Mouse (Mus musculus) heart, adult 8-10 months (tissue): ENCODE results near the gene Cblc. TPM values are rescaled to one million over a fixed set of nuclear protein-coding genes. Genes with fewer than 3 reads are reported as not detected.
"Not testable (repeated sequence)": the region's sequence is repeated elsewhere in the genome, so short reads cannot be mapped to it uniquely, and the experiment has no call there.

ENCODE experiments used
- DNase-seq: peaks from one replicate; pipeline ENCODE4 v3.0.0; 2022; ENCODE audit warnings: low spot score
- total RNA-seq, 4 experiments: library from RNA; stranded (reverse); gene quantifications; 2 replicates each; pipeline ENCODE4 v1.2.4; 2022

The Cblc gene
- total RNA-seq, 4 experiments from 2014 or later = 0.37 to 0.76 TPM; not detected in 2

DNA sequence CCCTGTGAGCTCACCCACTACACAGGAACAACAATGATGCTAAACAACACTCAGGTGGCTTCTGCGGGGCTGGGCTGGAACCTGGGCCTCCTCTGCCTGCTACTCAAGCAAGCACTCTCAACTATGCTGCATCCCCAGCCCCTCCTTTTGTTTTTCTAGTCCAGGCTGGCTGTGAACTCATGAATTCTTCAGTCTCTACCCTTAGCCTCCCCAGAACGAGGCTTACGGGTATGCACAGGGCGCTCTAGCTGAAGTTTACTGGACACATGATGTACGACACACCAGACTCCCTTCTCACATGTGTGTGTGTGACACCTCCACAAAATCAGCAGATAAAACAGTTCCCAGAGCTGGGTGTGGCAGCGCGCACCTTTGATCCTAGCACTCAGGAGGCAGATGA lies 22.3 kb upstream of the Cblc start:
- no peak for DNase-seq

DNA sequence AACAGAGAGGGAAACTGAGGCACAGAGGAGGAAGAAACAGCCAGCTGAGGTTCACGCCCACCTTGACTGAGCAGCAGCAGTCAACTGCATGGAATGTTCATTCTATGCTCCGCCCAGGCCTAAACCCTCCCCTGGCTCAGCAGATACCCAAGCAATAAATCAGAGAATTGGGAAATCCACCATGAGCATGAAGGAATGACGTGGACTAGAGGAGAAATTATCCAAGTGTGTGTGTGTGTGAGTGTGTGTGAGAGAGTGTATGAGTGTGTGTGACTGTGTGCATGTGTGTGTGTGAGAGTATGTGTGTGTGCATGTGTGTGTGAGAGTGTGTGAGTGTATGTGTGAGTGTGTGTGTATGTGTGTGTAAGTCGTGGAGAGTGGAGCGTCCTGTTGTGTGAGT lies 21.8 kb upstream of the Cblc start:
- no peak for DNase-seq

DNA sequence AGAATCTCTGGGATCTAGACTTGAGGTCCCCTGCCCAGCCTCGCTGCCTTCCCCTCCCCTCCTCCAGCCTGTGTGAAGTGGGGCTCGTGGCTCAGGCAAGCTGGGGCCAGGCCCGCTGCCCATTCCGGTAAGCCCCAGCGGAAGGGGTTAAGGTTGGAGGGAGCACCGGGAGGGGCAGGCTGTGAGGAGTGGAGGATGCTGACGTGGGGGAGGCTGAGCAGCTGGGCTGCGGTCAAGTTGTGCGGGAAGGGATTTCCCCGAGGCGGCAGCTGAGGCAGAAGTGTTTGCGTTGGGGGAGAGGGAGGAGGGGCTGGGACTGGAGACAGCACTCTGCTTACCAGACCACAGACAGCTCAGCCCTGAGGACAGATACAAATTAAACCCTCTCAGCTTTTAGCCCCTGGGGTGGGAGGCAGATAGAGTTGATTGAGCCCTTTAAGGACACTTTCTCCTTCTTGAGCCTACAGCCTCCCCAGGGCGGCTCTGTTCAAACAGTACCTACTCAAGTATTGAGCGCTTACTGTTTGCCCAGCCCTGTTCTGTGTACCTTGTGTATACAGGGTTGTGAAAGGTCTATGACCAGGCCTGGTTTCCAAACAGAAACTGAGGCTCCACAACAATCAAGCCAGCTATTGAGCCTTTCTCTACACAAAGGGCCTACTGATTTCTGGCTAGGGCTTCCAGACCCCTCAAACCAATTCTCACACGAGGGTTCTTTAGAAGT lies 20.9 kb upstream of the Cblc start:
- DNase-seq = peak; percentile 68

DNA sequence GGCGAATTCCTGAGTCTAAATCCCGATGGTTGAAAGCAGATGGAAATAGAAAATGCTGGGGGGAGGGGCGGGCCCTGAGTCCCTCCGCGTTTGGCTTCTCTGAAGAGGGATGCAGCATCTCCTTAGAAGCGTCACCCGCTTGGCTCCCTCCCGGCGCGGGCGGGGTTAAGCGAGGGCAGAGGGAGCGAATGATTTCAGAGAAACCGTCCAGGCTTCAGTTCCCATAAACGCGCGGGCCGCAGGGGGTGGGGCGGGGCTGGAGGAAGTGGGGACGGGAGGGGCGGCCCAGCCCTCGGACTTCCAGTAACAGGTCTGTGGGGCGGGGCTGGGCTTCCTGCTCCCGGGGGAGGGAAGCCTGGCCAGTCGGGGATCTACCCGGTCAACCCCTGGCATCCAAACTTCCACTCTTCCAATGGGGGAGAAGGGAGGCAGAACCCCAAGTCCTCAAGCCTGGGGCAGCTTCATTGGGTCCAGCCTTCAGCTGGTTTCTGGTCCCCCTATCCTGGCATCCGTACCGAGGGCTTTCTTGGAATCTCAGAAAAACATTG lies 19.7 kb upstream of the Cblc start:
- peak; percentile 88 for DNase-seq

- DNase-seq = no peak
These were observed 19.0 kb upstream of the Cblc start for GRCm38 (mm10) chr7:19815296-19816223.

DNA sequence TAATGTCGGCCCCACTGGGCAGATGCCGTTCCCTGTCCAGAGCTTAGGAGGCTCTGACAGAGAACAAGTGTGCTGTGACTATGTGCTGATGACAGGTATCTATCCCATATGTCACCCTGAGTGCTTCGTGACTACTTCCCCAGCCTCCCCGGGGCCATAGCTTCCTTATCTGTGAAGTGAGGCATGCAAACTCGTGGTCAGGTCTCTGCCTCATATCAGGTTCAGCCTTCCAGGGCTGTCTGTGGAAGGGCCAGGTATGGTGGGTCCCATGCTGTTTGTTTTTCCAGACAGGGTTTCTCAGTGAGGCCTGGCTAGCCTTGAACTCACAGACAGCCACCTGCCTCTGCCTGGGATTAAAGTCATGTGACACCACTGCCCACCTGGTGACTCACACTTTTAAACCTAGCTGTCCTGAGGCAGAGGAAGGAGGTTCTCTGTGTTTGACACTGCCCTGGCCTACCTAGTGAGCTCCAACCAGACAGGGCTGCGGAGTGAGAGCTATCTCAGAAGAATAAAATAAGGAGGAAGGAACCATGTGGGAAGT lies 17.0 kb upstream of the Cblc start:
- no peak for DNase-seq

GRCm38 (mm10) chr7:19813161-19813560 lies 16.6 kb upstream of the Cblc start:
- DNase-seq = no peak

GRCm38 (mm10) chr7:19811114-19811513 lies 14.5 kb upstream of the Cblc start:
- DNase-seq = no peak

DNA sequence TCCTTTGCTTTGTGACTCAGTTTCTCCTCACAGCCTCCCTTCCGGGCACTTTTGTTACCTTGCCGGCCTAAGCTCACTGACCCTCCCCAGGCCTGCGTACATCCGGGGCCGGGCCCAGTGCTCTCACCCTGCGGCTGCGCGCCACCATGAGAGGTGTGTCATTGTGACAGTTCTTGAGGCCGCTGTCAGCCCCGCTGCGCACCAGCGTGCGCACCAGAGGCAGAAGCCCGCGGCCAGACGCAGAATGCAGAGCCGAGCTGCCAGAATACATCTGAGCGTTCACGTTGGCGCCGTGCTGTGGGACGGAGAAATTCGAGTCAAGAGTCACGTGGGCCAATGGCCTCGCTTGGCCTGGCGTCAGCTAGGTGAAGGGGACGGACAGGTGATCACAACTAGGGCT lies 12.8 kb upstream of the Cblc start:
- no peak for DNase-seq

GRCm38 (mm10) chr7:19806356-19806969 lies 9.9 kb upstream of the Cblc start:
- DNase-seq = no peak

GRCm38 (mm10) chr7:19802995-19803394 lies 6.4 kb upstream of the Cblc start:
- DNase-seq = peak; percentile 72

- peak; percentile 67 for DNase-seq
These were observed 4.2 kb upstream of the Cblc start for GRCm38 (mm10) chr7:19800764-19801163.

GRCm38 (mm10) chr7:19796254-19796653 lies 355 bp downstream of the Cblc start:
- DNase-seq = no peak

- DNase-seq = no peak
These were observed 1.4 kb downstream of the Cblc start for GRCm38 (mm10) chr7:19795236-19795635.

DNA sequence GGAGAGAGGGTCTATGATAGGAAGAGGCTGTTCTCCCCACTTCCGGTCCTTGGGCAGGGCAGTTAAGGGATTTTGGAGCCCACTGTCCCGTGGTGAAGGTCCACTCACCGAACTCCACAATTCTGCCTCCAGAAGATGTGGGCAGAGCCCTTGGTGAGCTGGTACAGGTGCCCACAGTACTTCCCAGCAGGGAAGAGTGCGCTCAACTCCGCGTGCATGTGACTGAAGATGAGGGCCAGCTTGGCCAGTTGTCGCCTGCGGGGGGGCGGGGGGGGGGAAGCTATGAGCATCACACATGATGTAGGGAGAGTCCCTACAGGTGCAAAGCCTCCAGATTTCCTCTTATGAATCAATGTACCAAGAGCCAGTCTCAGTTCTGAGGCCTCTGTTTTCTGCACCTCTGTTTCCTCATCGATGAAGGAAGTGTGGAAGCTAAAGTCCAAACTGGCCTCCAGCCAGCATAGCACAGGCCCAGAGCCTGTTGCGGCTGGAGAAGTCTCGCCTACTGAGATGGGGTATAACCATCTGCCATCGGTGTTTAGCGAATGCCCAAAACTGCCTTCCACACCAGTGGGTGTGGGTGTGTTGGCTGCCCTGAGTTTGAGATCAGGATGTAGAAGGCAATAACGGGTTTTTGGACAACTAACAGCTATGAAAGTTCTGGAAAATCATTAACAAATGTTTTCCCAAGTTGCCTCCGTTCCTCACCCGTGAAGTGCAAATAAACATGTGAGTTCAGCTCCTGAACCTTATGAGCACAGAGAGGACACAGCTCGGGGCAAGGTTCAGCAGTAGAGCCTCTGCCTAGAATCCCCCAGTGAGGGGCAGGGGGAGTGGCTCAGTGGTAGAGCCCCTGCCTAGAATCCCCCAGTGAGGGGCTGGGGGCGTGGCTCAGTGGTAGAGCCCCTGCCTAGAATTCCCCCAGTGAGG lies 3.6 kb downstream of the Cblc start:
- no peak for DNase-seq

DNA sequence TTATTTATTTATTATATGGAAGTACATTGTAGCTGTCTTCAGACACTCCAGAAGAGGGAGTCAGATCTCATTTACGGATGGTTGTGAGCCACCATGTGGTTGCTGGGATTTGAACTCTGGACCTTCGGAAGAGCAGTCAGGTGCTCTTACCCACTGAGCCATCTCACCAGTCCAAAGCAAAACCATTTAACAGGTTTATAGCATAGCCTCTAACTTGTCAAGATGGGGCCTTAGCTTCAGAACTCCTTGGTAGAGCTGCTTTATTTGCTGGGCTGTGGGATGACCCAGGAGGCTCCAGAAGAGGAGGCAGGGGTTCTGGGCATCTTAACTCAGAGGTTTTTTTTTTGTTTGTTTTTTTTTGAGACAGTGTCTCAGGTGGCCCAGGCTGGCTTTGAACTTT lies 5.1 kb downstream of the Cblc start:
- DNase-seq = not testable (repeated sequence)

DNA sequence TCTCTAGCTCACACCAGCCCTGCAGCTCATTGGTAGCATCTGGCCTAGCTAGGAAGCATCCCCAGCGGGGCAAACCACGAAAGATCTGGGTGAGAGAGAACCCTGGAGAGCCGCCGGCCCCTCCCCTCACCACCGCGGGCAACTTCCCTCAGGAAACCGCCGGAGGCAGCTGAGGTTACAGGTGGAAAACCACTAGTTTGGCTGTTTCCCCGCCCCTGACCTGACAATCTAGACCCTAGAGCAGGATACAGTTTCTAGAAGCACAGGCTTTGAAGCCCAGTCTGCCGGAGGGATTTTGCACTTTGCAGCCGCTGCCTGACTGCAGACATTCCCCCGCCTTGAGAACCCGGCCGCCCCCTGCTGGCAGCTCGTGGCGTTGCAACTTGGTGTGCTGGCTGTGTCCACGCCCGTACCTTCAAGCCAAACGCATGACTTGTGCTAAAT lies 6.7 kb downstream of the Cblc start:
- peak; percentile 88 for DNase-seq

DNA sequence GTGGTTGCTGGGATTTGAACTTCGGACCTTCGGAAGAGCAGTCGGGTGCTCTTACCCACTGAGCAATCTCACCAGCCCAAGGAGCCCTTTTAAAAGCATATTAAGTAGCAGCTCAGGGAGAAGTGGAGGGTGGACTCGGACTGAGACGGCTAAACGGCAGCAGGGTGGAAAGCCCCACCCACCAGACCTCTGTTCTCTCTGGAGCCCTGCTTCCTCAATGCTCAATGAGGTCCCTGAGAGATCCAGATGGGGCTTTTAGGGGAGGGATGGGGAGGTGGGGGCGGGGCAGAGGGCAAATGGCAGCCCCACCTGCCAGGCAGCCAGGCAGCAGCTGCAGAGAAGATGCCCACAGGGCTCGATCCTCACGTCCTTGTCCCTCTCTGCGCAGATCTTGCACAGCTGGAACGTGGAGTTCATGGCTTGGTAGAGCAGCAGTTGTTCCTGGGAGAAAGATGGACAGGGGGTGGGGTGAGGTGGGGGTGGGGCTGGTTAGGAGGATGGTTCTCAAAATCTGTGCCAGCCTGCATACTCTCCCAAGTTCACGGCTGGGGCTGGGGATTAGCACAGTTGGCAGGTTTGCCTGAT lies 10.6 kb downstream of the Cblc start:
- no peak for DNase-seq

- no peak for DNase-seq
These were observed 11.7 kb downstream of the Cblc start for GRCm38 (mm10) chr7:19784764-19785535.
